Mouse (Mus musculus): Measurements from ENCODE around the gene Dusp18. TPM values are rescaled to one million over a fixed set of nuclear protein-coding genes. Genes with fewer than 3 reads are reported as not detected.

Dusp18 gene
- polyA plus RNA-seq, 1 experiment from 2014 or later: 29.9 TPM

DNA sequence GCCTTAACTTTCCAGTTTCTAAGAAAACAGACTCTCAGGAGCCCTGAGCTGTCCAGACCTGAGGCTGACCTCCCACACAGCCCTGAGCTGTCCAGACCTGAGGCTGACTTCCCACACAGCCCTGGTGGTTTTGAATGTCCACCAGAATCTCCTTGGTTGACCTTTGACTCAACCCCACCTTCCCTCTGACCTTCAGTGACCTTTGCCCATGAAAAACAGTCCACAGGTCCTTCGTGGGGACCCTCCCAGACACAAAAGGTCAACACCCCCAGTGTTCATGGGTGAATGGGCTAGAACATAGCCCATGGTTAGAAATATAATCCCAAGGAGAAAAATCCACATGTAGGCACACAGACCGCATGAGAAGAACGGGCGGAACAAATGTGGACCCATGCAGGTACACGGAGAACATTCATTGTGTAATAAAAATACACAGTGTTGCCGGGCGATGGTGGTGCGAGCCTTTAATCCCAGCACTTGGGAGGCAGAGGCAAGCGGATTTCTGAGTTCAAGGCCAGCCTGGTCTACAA is 38.8 kb downstream of the Dusp18 start:
- no peak for ATAC-seq (ENCODE audit: low FRiP score, low read depth)
- WGBS: 85% methylated on average over 9 of the region's 9 CpGs
- H3K9me3 ChIP-seq: no peaks in the 10 kb centered on the region
- H3K27me3 ChIP-seq: peaks cover 4% of the 10 kb centered on the region; the same call in 1 of the 2 replicates
- H3K9ac ChIP-seq (replicated peaks): no peak overlapping the region
- H3K36me3 ChIP-seq: no peaks in the 10 kb centered on the region
- no peak overlapping the region for H3K27ac ChIP-seq (replicated peaks)
- H3K4me2 ChIP-seq (replicated peaks): no peak overlapping the region
- peaks cover 14% of the 10 kb centered on the region for H3K4me1 ChIP-seq
- H3K4me3 ChIP-seq: no peak overlapping the region

- H3K27me3 ChIP-seq: peaks cover 4% of the 10 kb centered on the region; the same call in 1 of the 2 replicates
- no peaks in the 10 kb centered on the region for H3K9me3 ChIP-seq
- H3K9ac ChIP-seq (replicated peaks): no peak overlapping the region
- no peaks in the 10 kb centered on the region for H3K36me3 ChIP-seq
- no peak overlapping the region for H3K4me3 ChIP-seq
- no peak overlapping the region for H3K4me2 ChIP-seq (replicated peaks)
- H3K4me1 ChIP-seq: peaks cover 14% of the 10 kb centered on the region
- ATAC-seq (ENCODE audit: low FRiP score, low read depth): no peak
- WGBS: 76% methylated on average over 4 of the region's 4 CpGs
- no peak overlapping the region for H3K27ac ChIP-seq (replicated peaks)
Measured at GRCm38 (mm10) chr11:3935135-3935534, 40.1 kb downstream of the Dusp18 start.

GRCm38 (mm10) chr11:3936318-3936717 is 41.3 kb downstream of the Dusp18 start:
- H3K36me3 ChIP-seq: no peaks in the 10 kb centered on the region
- H3K27me3 ChIP-seq: no peaks in the 10 kb centered on the region; the same call in 1 of the 2 replicates
- no peak overlapping the region for H3K27ac ChIP-seq (replicated peaks)
- no peak for ATAC-seq (ENCODE audit: low FRiP score, low read depth)
- H3K9me3 ChIP-seq: no peaks in the 10 kb centered on the region
- H3K4me3 ChIP-seq: no peak overlapping the region
- no peak overlapping the region for H3K9ac ChIP-seq (replicated peaks)
- no peak overlapping the region for H3K4me2 ChIP-seq (replicated peaks)
- 93% methylated on average over 3 of the region's 3 CpGs for WGBS
- peaks cover 9% of the 10 kb centered on the region for H3K4me1 ChIP-seq

DNA sequence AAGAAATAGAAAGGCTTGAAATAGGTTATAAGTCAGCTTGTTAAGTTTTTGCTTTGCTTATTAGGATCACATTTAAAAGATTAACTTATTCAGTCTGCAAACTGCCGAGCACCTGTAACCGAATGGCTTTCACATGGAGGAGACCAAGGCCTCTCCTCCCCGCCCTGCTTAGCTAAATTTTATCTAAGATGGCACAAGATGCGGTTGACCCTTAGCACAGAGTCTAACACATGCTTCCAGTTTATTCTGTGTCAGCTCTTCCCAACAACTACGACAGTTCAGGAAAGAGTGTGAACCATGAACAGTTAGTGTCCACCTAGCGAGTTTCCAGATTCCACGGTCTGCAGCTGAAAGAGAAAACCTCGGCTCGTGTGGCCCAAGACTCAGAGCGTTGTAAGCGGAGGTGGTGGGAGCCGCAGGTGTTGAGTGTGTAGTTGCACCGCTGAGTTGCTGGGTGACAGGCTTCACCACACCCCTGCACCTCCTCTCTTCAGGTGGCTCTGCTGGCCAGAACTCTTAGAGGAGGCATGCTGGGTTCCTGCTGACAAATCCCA is 42.4 kb downstream of the Dusp18 start:
- Histone ChIP-seq H3K36me3 (no peaks in the 10 kb centered on the region), H3K4me1 (no peaks in the 10 kb centered on the region), H3K4me3 (no peak overlapping the region), H3K27ac (replicated peaks) (no peak overlapping the region), H3K9me3 (no peaks in the 10 kb centered on the region), H3K9ac (replicated peaks) (no peak overlapping the region), H3K4me2 (replicated peaks) (no peak overlapping the region), H3K27me3 (no peaks in the 10 kb centered on the region; the same call in 1 of the 2 replicates)
- WGBS: 84% methylated on average over 13 of the region's 13 CpGs
- no peak for ATAC-seq (ENCODE audit: low FRiP score, low read depth)

GRCm38 (mm10) chr11:3941371-3941770 is 46.3 kb downstream of the Dusp18 start:
- Histone ChIP-seq H3K4me2 (replicated peaks) (no peak overlapping the region), H3K27me3 (peaks cover 4% of the 10 kb centered on the region; the same call in 1 of the 2 replicates), H3K9ac (replicated peaks) (no peak overlapping the region), H3K4me1 (no peaks in the 10 kb centered on the region), H3K36me3 (no peaks in the 10 kb centered on the region), H3K4me3 (no peak overlapping the region), H3K9me3 (no peaks in the 10 kb centered on the region), H3K27ac (replicated peaks) (no peak overlapping the region)
- 83% methylated on average over 7 of the region's 7 CpGs for WGBS
- no peak for ATAC-seq (ENCODE audit: low FRiP score, low read depth)

DNA sequence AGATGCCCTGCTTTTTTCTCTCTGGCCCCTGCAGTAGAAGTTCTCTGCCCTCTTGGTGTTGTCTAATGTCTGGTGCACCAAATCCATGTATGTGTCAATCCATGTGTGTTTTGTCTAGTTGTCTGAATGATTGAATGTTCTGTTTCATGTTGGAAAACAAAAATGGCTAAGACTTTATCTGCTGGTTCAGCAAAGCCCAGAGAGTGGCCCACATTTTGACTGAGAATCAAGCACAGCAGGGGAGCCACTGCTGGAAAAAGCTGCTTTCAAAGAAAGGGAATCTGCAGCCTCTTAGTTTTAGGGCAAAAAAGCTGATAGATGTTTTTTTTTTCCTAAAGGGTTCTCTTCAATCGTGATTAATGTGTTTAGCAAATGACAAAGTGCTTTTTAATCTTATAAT is 51.3 kb downstream of the Dusp18 start:
- Histone ChIP-seq H3K4me1 (no peaks in the 10 kb centered on the region), H3K27me3 (peaks cover 4% of the 10 kb centered on the region; the same call in 1 of the 2 replicates), H3K4me3 (no peak overlapping the region), H3K4me2 (replicated peaks) (no peak overlapping the region), H3K36me3 (no peaks in the 10 kb centered on the region), H3K9ac (replicated peaks) (no peak overlapping the region), H3K27ac (replicated peaks) (no peak overlapping the region), H3K9me3 (no peaks in the 10 kb centered on the region)
- ATAC-seq (ENCODE audit: low FRiP score, low read depth): no peak
- 19% methylated on average over 1 of the region's 1 CpGs for WGBS

Other genes with a start within 250 kb of the Dusp18 start
- gene Morc2a, start 246.0 kb upstream of the Dusp18 start, polyA plus RNA-seq (2016; fragmentation: Nextera tagmentation; extraction: Ambion mirVana): 56.5 and 58.0 TPM in 2 replicates
- 5.1 and 5.3 TPM in 2 replicates for gene Osbp2, start 31.3 kb upstream of the Dusp18 start, polyA plus RNA-seq (2016; fragmentation: Nextera tagmentation; extraction: Ambion mirVana)
- 0.74 and 1.1 TPM in 2 replicates for gene 4921536K21Rik, start 142 bp upstream of the Dusp18 start, polyA plus RNA-seq (2016; fragmentation: Nextera tagmentation; extraction: Ambion mirVana)
- gene Slc35e4, start 19.4 kb downstream of the Dusp18 start, polyA plus RNA-seq (2016; fragmentation: Nextera tagmentation; extraction: Ambion mirVana): 6.7 and 7.8 TPM in 2 replicates
- 23.2 and 27.0 TPM in 2 replicates for gene Tcn2, start 36.9 kb downstream of the Dusp18 start, polyA plus RNA-seq (2016; fragmentation: Nextera tagmentation; extraction: Ambion mirVana)
- gene Pes1, start 68.7 kb downstream of the Dusp18 start, polyA plus RNA-seq (2016; fragmentation: Nextera tagmentation; extraction: Ambion mirVana): 71.2 and 75.3 TPM in 2 replicates
- gene 4930556J24Rik, start 81.5 kb downstream of the Dusp18 start, polyA plus RNA-seq (2016; fragmentation: Nextera tagmentation; extraction: Ambion mirVana): 0.20 and 0.26 TPM in 2 replicates
- gene Gal3st1, start 88.4 kb downstream of the Dusp18 start, polyA plus RNA-seq (2016; fragmentation: Nextera tagmentation; extraction: Ambion mirVana): 0.65 and 0.80 TPM in 2 replicates
- gene Sec14l4, start 136.2 kb downstream of the Dusp18 start, polyA plus RNA-seq (2016; fragmentation: Nextera tagmentation; extraction: Ambion mirVana): not detected in 2 replicates
- not detected in 2 replicates for gene Sec14l3, start 169.6 kb downstream of the Dusp18 start, polyA plus RNA-seq (2016; fragmentation: Nextera tagmentation; extraction: Ambion mirVana)
- gene Mtfp1, start 200.2 kb downstream of the Dusp18 start, polyA plus RNA-seq (2016; fragmentation: Nextera tagmentation; extraction: Ambion mirVana): 5.3 and 5.9 TPM in 2 replicates
- 3.0 and 3.2 TPM in 2 replicates for gene Sec14l2, start 228.2 kb downstream of the Dusp18 start, polyA plus RNA-seq (2016; fragmentation: Nextera tagmentation; extraction: Ambion mirVana)
- 36.8 and 37.5 TPM in 2 replicates for gene Rnf215, start 240.0 kb downstream of the Dusp18 start, polyA plus RNA-seq (2016; fragmentation: Nextera tagmentation; extraction: Ambion mirVana)